Mouse (Mus musculus): Measurements from ENCODE around the gene Spic.

- TF ChIP-seq CTCF (conservative IDR thresholded peaks at IDR 0.05; ENCODE audit: insufficient read depth, insufficient read length, low read depth, low read length) = no peak
- TF ChIP-seq POLR2A (IDR thresholded peaks at IDR 0.05; ENCODE audit: low read depth, low read length) = no peak
Measured at GRCm38 (mm10) chr10:88714744-88715143, 29.9 kb upstream of the Spic start.

All from kidney, adult 2 months (tissue).